Mouse (Mus musculus) layer of hippocampus, adult 2 months (tissue): Measurements from ENCODE around the gene Jazf1. TPM values are rescaled to one million over a fixed set of nuclear protein-coding genes. Genes with fewer than 3 reads are reported as not detected.

Experiments used
- DNase-seq, 2 experiments: peaks; one replicate each; pipeline ENCODE4 v3.0.0; 2022; ENCODE audit warnings: low spot score in 2 of 2
- H3K27ac ChIP-seq: fragments of 200-600 bp; 2 replicates; pipeline ENCODE4 v1.8.1; 2022
- H3K4me3 ChIP-seq: fragments of 200-600 bp; 2 replicates; pipeline ENCODE4 v1.8.1; 2022; ENCODE audit warnings: mild to moderate bottlenecking
- CTCF ChIP-seq: fragments of 200-600 bp; conservative IDR thresholded peaks from 2 replicates; pipeline ENCODE4 v1.8.1; 2022; ENCODE audit warnings: antibody characterized with exemption, mild to moderate bottlenecking, moderate library complexity
- total RNA-seq, 2 experiments: library from RNA; stranded (reverse); gene quantifications; 2 replicates each; pipeline ENCODE4 v1.2.3; 2021

Jazf1 gene
- total RNA-seq, 2 experiments from 2014 or later: 30.4 to 32.8 TPM

DNA sequence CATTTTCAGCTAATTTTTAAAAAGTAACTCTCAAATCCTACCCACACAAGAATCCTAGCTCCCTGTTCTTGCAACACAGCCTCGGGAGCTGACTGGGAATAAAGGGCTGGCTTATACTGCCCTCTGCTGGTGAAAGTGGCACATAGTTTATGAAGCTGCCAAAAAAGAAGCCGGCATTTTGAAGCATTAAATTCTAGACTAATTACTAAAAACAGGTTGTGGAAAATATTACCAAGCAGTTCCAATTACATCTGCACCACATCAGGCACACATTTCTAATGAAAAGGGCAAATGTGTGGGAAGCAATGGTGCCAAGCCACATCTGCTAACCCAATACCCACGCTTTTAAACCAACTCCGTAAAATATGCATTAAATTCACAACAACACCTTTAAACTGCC lies 81.0 kb downstream of the Jazf1 start:
- DNase-seq: peak; percentile 32 to 44
- peak; percentile 91 for TF ChIP-seq CTCF
- Histone ChIP-seq H3K4me3 (no peak overlapping the region), H3K27ac (peak overlapping the region; percentile 40; the same call in 1 of the 2 replicates)

DNA sequence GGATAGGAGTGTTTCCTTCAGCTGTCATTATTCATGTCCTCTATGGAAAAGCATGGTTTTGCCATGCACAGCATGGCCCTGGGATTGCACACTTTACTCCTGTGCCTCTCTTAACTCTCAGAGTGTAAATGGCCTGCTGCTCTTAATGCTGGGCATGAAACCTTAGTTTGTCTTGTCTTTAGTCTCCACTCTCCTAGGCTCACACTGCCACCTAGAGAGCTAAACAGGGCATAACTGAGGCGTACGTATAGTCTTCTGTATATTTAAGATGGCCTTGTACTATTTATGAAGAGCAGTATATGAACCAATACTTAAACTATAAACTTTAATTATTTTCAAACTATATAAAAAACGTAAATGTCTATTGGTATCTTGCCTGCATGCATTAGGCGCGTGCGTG lies 86.3 kb downstream of the Jazf1 start:
- Histone ChIP-seq H3K27ac (no peak overlapping the region), H3K4me3 (no peak overlapping the region)
- peak; percentile 57 for TF ChIP-seq CTCF
- DNase-seq: no peak

DNA sequence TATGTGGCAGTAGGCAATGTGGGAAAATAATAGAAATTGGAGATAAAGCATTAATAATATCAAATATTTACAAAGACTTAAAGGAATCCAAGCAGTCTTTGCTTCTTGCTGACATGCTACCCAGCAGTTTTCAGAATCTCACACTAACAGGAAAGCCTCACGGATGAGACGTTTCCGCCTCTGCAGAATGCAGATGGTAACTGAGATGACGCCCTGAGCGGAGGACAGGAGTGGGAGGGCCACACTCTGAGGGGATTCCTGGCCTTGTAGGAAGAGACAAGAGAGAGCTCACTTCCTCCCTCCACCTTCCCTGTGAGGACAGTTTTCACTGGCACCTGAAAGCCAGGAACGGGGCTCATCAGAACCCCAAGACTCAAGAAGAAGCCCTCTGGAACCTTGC lies 88.9 kb downstream of the Jazf1 start:
- no peak for DNase-seq
- Histone ChIP-seq H3K27ac (no peak overlapping the region), H3K4me3 (no peak overlapping the region)
- TF ChIP-seq CTCF: no peak

DNA sequence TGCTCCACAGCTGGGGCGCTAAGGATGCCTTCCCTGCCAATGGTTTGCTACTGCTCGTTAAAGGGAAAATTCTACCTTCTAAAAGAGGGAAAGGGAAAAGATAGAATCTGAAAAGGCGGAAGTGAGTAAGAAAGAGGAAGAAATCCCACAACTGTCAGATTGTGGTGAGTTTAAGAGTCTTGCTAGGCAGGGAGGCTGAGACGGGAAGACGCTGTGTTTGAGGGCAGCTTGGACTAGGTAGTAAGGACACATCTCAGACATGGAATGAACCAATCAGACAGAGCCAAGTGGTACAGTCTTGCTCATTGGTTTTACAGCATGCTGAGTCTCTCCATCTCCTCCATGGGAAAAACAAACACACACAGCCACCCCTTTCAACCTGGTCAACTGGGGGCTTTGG lies 95.1 kb downstream of the Jazf1 start:
- DNase-seq: no peak
- TF ChIP-seq CTCF: no peak
- Histone ChIP-seq H3K4me3 (no peak overlapping the region), H3K27ac (no peak overlapping the region)

DNA sequence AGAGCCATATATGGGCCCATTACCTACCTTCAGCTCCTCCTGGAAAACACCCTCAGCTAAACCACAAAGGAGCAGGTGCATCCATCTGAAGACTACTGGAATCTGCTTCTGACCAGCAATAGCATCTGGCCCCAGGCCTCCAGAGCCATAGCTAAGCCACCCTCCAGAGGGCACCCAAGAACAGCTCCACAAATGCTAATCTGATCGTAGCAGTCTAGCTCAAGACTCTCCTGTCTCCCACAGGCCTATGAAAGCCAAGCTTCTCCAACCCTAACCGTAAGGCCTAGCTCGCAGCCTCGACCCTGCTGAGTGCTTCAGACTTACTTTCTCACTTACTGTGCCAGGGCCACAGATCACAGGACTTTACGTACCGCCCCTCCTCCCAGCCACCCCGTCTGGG lies 96.3 kb downstream of the Jazf1 start:
- Histone ChIP-seq H3K4me3 (no peak overlapping the region), H3K27ac (no peak overlapping the region)
- DNase-seq: no peak
- peak; percentile 69 for TF ChIP-seq CTCF

DNA sequence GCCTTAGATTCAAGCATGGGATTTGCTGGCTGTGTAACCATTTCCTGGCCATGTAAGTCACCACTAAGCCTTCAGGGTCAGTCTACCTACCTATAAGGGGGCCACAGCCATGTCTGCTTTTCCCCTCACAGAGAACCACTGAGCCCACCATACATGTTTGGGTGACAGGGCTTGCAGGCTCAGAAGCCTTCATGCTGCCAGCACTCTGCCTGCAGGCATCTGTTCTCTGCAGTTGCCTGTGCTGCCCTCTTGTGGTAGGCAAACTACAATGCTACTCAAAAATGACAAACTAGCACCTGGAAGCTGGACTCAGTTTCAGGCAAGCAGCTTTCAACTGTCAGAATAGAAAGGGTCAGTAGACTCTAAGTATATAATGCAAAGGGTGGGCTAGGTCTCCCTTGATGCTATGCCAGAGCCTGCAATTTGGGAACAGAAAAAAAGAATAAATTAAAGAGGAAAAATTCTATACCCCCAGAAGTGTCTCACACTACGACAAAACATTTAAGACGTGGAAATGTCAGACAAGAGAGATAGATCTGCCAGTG lies 98.6 kb downstream of the Jazf1 start:
- peak; percentile 97; the same call in 1 of the 2 replicates for TF ChIP-seq CTCF
- no peak overlapping the region for H3K27ac ChIP-seq
- H3K4me3 ChIP-seq: no peak overlapping the region
- peak; percentile 65 to 81 for DNase-seq

DNA sequence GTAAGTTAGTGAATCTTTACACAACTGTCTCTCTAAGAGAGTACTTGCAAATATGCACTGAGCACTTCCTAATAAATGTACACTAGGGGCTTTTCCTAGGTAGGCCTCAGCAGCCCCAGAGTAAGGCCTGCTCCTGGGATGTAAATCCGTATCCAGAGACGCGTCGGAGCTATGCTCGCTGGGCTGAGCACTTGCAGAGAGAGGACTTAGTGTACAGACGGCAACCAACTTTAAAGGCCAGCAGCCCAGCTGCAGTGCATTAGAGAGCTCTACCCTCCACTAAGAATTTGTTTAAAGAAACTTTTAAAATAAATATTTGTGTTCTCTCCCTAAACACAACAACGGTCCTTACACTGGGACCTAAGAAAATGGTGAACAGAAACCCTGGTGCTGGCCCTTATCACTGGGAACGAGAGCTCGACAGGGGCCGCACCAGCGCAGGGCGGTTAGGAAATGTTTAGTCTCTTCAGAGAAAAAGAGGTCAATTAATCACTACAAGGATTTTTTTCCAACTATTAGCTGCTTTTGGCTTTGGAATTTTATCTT lies 100.0 kb downstream of the Jazf1 start:
- no peak for DNase-seq
- TF ChIP-seq CTCF: no peak
- Histone ChIP-seq H3K4me3 (no peak overlapping the region), H3K27ac (no peak overlapping the region)

DNA sequence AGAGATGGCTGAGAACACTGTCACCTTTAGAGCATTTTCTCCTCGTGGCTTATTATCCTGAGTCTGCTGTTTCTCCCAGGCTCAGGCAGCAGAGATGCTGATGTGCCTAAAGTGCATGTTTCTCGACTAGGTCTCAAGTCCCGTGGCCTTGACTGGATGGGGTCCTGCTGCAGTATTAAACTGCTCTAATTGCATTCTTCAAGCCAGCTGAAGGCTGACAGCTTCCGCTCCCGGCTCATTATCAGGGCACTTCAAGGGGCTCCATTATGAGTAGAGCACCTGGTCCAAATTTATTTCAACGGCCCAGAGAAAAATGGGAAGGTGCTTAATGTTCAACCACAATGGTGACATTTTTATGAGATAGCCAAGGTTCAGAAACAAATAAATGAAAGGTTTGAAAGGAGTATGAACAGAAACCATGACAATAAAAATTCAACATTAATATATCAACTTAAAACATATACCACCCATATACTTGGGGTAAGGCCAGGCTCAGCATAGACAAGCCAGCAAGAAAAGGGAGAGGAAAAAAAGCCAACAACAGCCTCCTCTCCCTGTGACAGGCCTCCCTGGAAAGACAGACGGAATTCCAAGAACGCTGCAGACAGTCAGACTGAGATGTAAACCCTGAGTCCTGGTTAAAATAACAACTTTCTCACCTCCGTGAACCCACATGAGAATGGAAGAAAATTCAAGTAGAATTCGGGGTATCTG lies 100.7 kb downstream of the Jazf1 start:
- H3K27ac ChIP-seq: no peak overlapping the region
- no peak for TF ChIP-seq CTCF
- no peak overlapping the region for H3K4me3 ChIP-seq
- DNase-seq: no peak

DNA sequence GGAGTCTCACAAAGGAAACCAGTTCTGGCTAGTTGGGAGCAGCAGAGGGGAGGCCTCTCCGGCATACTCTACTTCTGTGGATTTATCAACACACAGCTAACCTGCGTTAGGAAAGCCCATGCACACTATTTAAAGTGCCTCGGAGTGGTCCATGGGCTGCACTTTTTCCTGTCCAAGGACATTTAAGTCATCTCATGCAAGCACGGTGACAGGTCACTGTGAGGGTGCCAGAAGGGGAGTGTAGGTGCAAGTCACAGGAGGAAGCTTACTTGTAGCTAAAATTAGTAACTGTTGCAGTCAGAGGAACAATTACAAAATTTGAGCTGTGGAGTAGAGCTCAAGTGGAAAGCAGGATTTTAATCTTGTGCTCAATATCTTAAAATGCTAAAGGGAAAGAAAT lies 102.4 kb downstream of the Jazf1 start:
- DNase-seq: no peak
- no peak overlapping the region for H3K27ac ChIP-seq

DNA sequence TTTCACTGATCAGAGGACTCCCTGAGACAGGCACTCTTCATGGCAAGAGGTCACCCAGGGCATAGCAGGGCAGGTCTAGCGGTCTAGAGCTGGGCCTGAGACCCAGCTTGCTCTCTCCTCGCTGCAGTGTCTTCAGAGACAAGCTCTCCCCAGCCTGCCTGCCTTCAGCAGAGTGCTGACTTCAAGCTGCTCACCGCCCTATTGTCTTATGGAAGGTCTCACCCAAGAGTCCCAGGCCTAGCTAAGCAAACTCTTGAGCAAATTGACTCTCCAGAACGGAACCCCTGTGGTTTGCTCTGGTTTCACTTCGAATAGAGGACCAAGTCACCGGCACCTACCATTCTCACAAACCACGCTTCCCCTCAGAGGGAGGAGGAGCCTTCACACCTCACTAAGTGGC lies 103.1 kb downstream of the Jazf1 start:
- Histone ChIP-seq H3K27ac (no peak overlapping the region), H3K4me3 (no peak overlapping the region)
- no peak for TF ChIP-seq CTCF
- no peak for DNase-seq

More for the DNA sequence above, 102.4 kb downstream of the Jazf1 start:
- TF ChIP-seq CTCF: no peak
- no peak overlapping the region for H3K4me3 ChIP-seq

DNA sequence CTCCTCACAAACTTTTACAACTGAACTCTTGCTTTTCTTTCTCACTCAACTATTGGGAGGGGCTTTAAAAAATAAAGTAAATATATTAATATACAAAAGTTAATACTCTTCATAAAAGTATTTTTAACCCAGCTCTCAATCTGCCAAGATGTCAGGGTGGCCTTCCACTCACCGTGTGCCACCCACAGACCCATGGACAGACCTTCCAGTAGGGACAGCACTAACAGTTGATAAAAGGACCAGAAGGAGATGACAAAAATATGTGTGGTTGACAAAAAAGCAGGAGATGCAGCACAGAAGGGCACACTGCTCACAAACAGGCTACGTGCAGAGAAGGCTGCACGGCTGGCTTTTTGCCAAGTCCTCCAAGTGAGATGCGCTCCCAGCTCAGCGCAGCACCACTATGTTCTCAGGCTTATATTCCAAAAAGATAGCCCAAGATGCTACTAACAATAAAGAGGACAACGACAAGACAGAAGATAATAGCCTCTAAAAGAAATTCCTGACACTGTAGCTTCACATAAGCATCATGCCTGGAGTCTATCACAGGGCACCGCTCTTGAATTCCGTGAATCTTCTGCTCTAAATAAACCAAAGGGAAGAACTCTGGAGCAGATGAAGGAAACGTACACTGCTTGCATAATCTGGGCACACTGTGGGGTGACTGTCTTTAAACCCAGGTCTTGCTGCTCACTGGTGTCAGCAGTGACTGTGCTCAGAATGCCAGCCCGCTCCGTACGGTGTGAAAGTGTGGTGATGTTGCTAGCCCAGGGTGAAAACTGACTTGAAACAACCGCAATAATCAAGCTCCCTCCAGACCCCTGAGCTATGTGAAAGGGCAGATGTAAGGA lies 104.4 kb downstream of the Jazf1 start:
- TF ChIP-seq CTCF: no peak
- Histone ChIP-seq H3K4me3 (no peak overlapping the region), H3K27ac (peak overlapping the region; percentile 68)
- DNase-seq: peak in 1 of 2 experiments; percentile 51

DNA sequence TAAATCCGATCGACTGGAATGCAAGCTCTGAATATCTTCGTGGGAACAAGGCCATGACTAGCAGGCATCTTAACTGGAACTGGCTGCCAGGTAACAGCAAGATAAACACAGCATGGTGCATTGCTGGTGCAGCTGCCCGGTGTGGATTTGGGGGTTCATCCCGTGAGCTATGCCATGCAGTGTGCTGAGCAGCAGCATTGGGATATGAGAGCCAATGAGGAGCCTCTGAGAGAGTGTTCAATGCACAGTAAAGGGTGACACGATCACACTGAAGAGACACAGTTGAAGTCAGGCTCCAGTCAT lies 105.0 kb downstream of the Jazf1 start:
- no peak for TF ChIP-seq CTCF
- H3K4me3 ChIP-seq: no peak overlapping the region

DNA sequence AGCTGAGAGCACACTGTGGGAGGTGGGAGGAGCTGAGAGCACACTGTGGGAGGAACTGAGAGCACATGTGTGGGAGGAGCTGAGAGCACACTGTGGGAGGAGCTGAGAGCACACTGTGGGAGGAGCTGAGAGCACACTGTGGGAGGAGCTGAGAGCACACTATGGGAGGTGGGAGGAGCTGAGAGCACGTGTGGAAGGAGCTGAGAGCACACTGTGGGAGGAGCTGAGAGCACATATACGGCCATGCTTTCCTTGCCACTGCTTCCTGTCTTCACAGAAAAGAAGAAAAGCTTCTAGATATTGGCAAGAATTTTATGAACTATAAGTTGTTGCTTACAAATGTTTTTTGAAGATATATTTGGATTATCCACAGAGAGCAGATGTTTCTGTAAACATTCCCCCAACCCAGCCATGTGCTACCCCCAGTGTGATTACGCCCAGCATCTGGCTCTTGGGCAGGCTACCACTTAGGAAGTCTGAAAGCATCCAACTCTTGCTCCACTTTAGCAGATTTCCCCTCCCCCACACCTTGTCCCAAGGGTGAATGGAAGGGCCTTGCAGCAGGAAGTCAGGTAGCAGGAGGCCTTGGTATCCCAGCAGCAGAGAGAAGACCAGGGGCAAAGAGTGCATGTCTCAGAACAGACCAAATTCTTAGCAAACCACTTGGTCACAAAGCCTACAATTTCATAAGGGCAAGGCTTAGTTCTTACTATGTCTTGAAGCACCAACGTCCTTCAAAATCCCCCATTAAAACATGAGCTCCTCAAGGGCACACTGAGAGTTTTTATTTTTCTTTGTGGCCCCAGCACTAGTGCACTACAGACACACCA lies 105.6 kb downstream of the Jazf1 start:
- H3K4me3 ChIP-seq: no peak overlapping the region
- H3K27ac ChIP-seq: peak overlapping the region; percentile 30; the same call in 1 of the 2 replicates
- DNase-seq: no peak
- no peak for TF ChIP-seq CTCF

More for the DNA sequence above, 105.0 kb downstream of the Jazf1 start:
- DNase-seq: no peak
- H3K27ac ChIP-seq: peak overlapping the region; percentile 30; the same call in 1 of the 2 replicates
